Mouse (Mus musculus) ES-Bruce4 (cell line): ENCODE data around the gene Mrps2. TPM values are rescaled to one million over a fixed set of nuclear protein-coding genes. Genes with fewer than 3 reads are reported as not detected.

Experiments used
- H3K27ac ChIP-seq: 2 replicates; pipeline ENCODE4 v1.5.1; 2012; ENCODE audit warnings: low read length, inconsistent platforms; ENCODE audit not compliant: insufficient read depth
- H3K27me3 ChIP-seq: 2 replicates; pipeline ENCODE4 v1.6.1; 2012; ENCODE audit warnings: mild to moderate bottlenecking, low read length, inconsistent platforms; ENCODE audit not compliant: control insufficient read depth, poor library complexity, insufficient read depth, severe bottlenecking
- H3K36me3 ChIP-seq: 2 replicates; pipeline ENCODE4 v1.6.1; 2012; ENCODE audit warnings: inconsistent platforms, mild to moderate bottlenecking, low read length, moderate library complexity; ENCODE audit not compliant: control insufficient read depth, poor library complexity, insufficient read depth, severe bottlenecking
- H3K4me1 ChIP-seq: one replicate; pipeline ENCODE4 v1.8.1; 2011; ENCODE audit warnings: low read length; ENCODE audit not compliant: control insufficient read depth, insufficient read depth
- H3K4me3 ChIP-seq: 2 replicates; pipeline ENCODE4 v1.5.1; 2011; ENCODE audit warnings: low read depth, mild to moderate bottlenecking, low read length
- H3K9ac ChIP-seq: 2 replicates; pipeline ENCODE4 v1.6.1; 2012; ENCODE audit warnings: low read depth, mild to moderate bottlenecking, inconsistent platforms; ENCODE audit not compliant: poor library complexity, severe bottlenecking
- H3K9me3 ChIP-seq: replicated peaks from 2 replicates; pipeline ENCODE4 v1.6.1; 2012; ENCODE audit warnings: mild to moderate bottlenecking, low read length, inconsistent platforms; ENCODE audit not compliant: control insufficient read depth, poor library complexity, insufficient read depth, severe bottlenecking
- CTCF ChIP-seq: IDR thresholded peaks from one replicate; pipeline ENCODE4 v1.8.1; 2011; ENCODE audit warnings: low read depth, low read length
- EP300 ChIP-seq: IDR thresholded peaks from 2 replicates; pipeline ENCODE4 v1.6.1; 2011; ENCODE audit warnings: low read depth, low read length; ENCODE audit not compliant: insufficient read depth
- POLR2A ChIP-seq: IDR thresholded peaks from one replicate; pipeline ENCODE4 v1.8.1; 2011; ENCODE audit warnings: low read length; ENCODE audit not compliant: insufficient read depth
- polyA plus RNA-seq: library from polyadenylated mRNA; stranded (reverse); fragments of >200 nt; gene quantifications from 2 replicates; pipeline ENCODE4 v1.2.4, GENCODE M21; 2011; ENCODE audit warnings: low read depth; ENCODE audit not compliant: missing spikeins, insufficient read depth, insufficient read length

Gene Mrps2
- polyA plus RNA-seq, 1 experiment = 68.4 TPM

GRCm38 (mm10) chr2:28479208-28480204, 11.6 kb downstream of the Mrps2 start:
- Histone ChIP-seq H3K4me3 (peak overlapping the region; percentile 45), H3K27ac (no peak overlapping the region), H3K4me1 (peaks cover 6% of the 10 kb centered on the region), H3K27me3 (no peaks in the 10 kb centered on the region), H3K9ac (peak overlapping the region; percentile 50), H3K36me3 (no peaks in the 10 kb centered on the region), H3K9me3 (no peaks in the 10 kb centered on the region)
- TF ChIP-seq CTCF (no peak), EP300 (no peak), POLR2A (no peak)

- Histone ChIP-seq H3K36me3 (no peaks in the 10 kb centered on the region), H3K4me3 (no peak overlapping the region), H3K27me3 (no peaks in the 10 kb centered on the region), H3K4me1 (peaks cover 2% of the 10 kb centered on the region), H3K27ac (no peak overlapping the region), H3K9me3 (no peaks in the 10 kb centered on the region), H3K9ac (no peak overlapping the region)
- TF ChIP-seq POLR2A = no peak
- TF ChIP-seq CTCF = no peak
- TF ChIP-seq EP300 = no peak
These were observed 16.0 kb downstream of the Mrps2 start for GRCm38 (mm10) chr2:28483861-28484260.

- Histone ChIP-seq H3K36me3 (no peaks in the 10 kb centered on the region), H3K4me1 (no peaks in the 10 kb centered on the region), H3K27ac (no peak overlapping the region), H3K9ac (no peak overlapping the region), H3K9me3 (peaks cover 26% of the 10 kb centered on the region), H3K4me3 (no peak overlapping the region), H3K27me3 (no peaks in the 10 kb centered on the region)
- TF ChIP-seq POLR2A (no peak), EP300 (no peak), CTCF (no peak)
These were observed 26.7 kb downstream of the Mrps2 start for GRCm38 (mm10) chr2:28494521-28494920.

- no peak for TF ChIP-seq CTCF
- TF ChIP-seq POLR2A = no peak
- no peak for TF ChIP-seq EP300
- H3K9ac ChIP-seq = no peak overlapping the region
- H3K4me3 ChIP-seq = no peak overlapping the region
- H3K27me3 ChIP-seq = no peaks in the 10 kb centered on the region
- no peaks in the 10 kb centered on the region for H3K36me3 ChIP-seq
- H3K4me1 ChIP-seq = no peaks in the 10 kb centered on the region
- H3K27ac ChIP-seq = no peak overlapping the region
- peaks cover 26% of the 10 kb centered on the region for H3K9me3 ChIP-seq
These were observed 27.4 kb downstream of the Mrps2 start for GRCm38 (mm10) chr2:28495207-28495756.

GRCm38 (mm10) chr2:28495801-28496595, 28.1 kb downstream of the Mrps2 start:
- Histone ChIP-seq H3K4me3 (no peak overlapping the region), H3K9ac (no peak overlapping the region), H3K27me3 (no peaks in the 10 kb centered on the region), H3K27ac (no peak overlapping the region), H3K36me3 (no peaks in the 10 kb centered on the region), H3K4me1 (no peaks in the 10 kb centered on the region), H3K9me3 (peaks cover 26% of the 10 kb centered on the region)
- TF ChIP-seq POLR2A (no peak), CTCF (no peak), EP300 (no peak)
